Mouse (Mus musculus) lung, adult 2 months (tissue): ENCODE data around the gene Snapc5.
"Not testable (repeated sequence)": the region's sequence is repeated elsewhere in the genome, so short reads cannot be mapped to it uniquely, and the experiment has no call there.

Experiments used
- CTCF ChIP-seq: fragments of 200-500 bp; IDR thresholded peaks from 2 replicates; pipeline ENCODE4 v1.5.1; 2011; ENCODE audit warnings: mild to moderate bottlenecking, low read length, control low read depth; ENCODE audit not compliant: insufficient read depth
- POLR2A ChIP-seq: fragments of 200-500 bp; IDR thresholded peaks from 2 replicates; pipeline ENCODE4 v1.6.1; 2011; ENCODE audit warnings: low read depth, mild to moderate bottlenecking, control low read depth, low read length, borderline replicate concordance; ENCODE audit errors: extremely low read depth

- not testable (repeated sequence) for TF ChIP-seq CTCF, POLR2A
Observed at GRCm38 (mm10) chr9:64198763-64199418, 19.8 kb downstream of the Snapc5 start.
